In genomic region chr12:116746401-116746800, GRCm38 (mm10) we compare ENCODE assay signal across 15 mouse cellular contexts.
"Had no signal": no experiment of that assay in that cellular context is flagged by ENCODE, and none has a peak within 500 bp of the region (broad histone marks: within the 10 kb centered on the region; RNA-seq: fewer than 3 reads in every experiment).

No protein-coding gene starts in this region.

- H3K4me3 ChIP-seq: kidney, embryonic 15.5 days; limb, embryonic 15.5 days; liver, embryonic 12.5 days; lung, embryonic 15.5 days; megakaryocyte, embryonic 14.5 days; neural tube, embryonic 12.5 days; stomach, embryonic 15.5 days had no signal

- H3K27me3 ChIP-seq: kidney, embryonic 15.5 days; limb, embryonic 15.5 days; liver, embryonic 12.5 days; lung, embryonic 15.5 days; megakaryocyte, embryonic 14.5 days; neural tube, embryonic 12.5 days; stomach, embryonic 15.5 days had no signal

- H3K9me3 ChIP-seq: kidney, embryonic 15.5 days; limb, embryonic 15.5 days; liver, embryonic 12.5 days; lung, embryonic 15.5 days; neural tube, embryonic 12.5 days; stomach, embryonic 15.5 days had no signal

- H3K4me1 ChIP-seq: kidney, embryonic 15.5 days; limb, embryonic 15.5 days; liver, embryonic 12.5 days; lung, embryonic 15.5 days; megakaryocyte, embryonic 14.5 days; neural tube, embryonic 12.5 days; stomach, embryonic 15.5 days had no signal

- H3K36me3 ChIP-seq: kidney, embryonic 15.5 days; limb, embryonic 15.5 days; liver, embryonic 12.5 days; lung, embryonic 15.5 days; neural tube, embryonic 12.5 days; stomach, embryonic 15.5 days had no signal

- H3K4me2 ChIP-seq: kidney, embryonic 15.5 days; limb, embryonic 15.5 days; liver, embryonic 12.5 days; lung, embryonic 15.5 days; midbrain, embryonic 11.5 days; neural tube, embryonic 12.5 days; stomach, embryonic 15.5 days had no signal

- H3K9ac ChIP-seq: kidney, embryonic 15.5 days; limb, embryonic 15.5 days; liver, embryonic 12.5 days; lung, embryonic 15.5 days; neural tube, embryonic 12.5 days; stomach, embryonic 15.5 days had no signal

- ATAC-seq: liver, embryonic 12.5 days had no signal

- H3K27ac ChIP-seq: kidney, embryonic 15.5 days; limb, embryonic 15.5 days; liver, embryonic 12.5 days; lung, embryonic 15.5 days; macrophage; neural tube, embryonic 12.5 days; stomach, embryonic 15.5 days had no signal

- DNase-seq: kidney, adult 2 months; kidney, postnatal 14 days; layer of hippocampus, adult 9-11 months; layer of hippocampus, postnatal 36 days; lung, postnatal 14 days; thymus, postnatal 4 days had no signal
